Mouse (Mus musculus): ENCODE results near the gene Slc7a8. TPM values are rescaled to one million over a fixed set of nuclear protein-coding genes. Genes with fewer than 3 reads are reported as not detected.

Gene Slc7a8
- polyA plus RNA-seq, 1 experiment from 2014 or later = 7.4 TPM

GRCm38 (mm10) chr14:54753986-54754601 lies 27.7 kb downstream of the Slc7a8 start:
- Histone ChIP-seq H3K4me1 (ENCODE audit: control insufficient read depth, insufficient read depth, low read length) (0 out of 2 replicates have a peak, but pooled peaks cover 3% of the 10 kb centered on the region), H3K9ac (ENCODE audit: low read depth, low read length) (no peak overlapping the region), H3K36me3 (ENCODE audit: control insufficient read depth, insufficient read depth, low read length) (no peaks in the 10 kb centered on the region), H3K9me3 (ENCODE audit: control insufficient read depth, low read length) (no peaks in the 10 kb centered on the region), H3K4me2 (ENCODE audit: low read depth, low read length) (no peak overlapping the region), H3K4me3 (ENCODE audit: low read depth, low read length) (no peak overlapping the region), H3K27ac (replicated peaks; ENCODE audit: low read depth, low read length) (no peak overlapping the region), H3K27me3 (replicated peaks; ENCODE audit: control insufficient read depth, insufficient read depth, low read length) (no peaks in the 10 kb centered on the region)
- DNase-seq (ENCODE audit: low spot score) (no peak), ATAC-seq (ENCODE audit: low read depth) (no peak)
- 76% methylated on average over 13 of the region's 14 CpGs for WGBS

GRCm38 (mm10) chr14:54752938-54753337 lies 28.8 kb downstream of the Slc7a8 start:
- ATAC-seq (ENCODE audit: low read depth) = no peak
- no peak overlapping the region for H3K27ac ChIP-seq (replicated peaks; ENCODE audit: low read depth, low read length)
- no peaks in the 10 kb centered on the region for H3K9me3 ChIP-seq (ENCODE audit: control insufficient read depth, low read length)
- no peaks in the 10 kb centered on the region for H3K27me3 ChIP-seq (replicated peaks; ENCODE audit: control insufficient read depth, insufficient read depth, low read length)
- no peak overlapping the region for H3K4me2 ChIP-seq (ENCODE audit: low read depth, low read length)
- WGBS = 74% methylated on average over 6 of the region's 6 CpGs
- no peak overlapping the region for H3K4me3 ChIP-seq (ENCODE audit: low read depth, low read length)
- H3K36me3 ChIP-seq (ENCODE audit: control insufficient read depth, insufficient read depth, low read length) = no peaks in the 10 kb centered on the region
- no peak overlapping the region for H3K9ac ChIP-seq (ENCODE audit: low read depth, low read length)
- DNase-seq (ENCODE audit: low spot score) = no peak
- H3K4me1 ChIP-seq (ENCODE audit: control insufficient read depth, insufficient read depth, low read length) = 0 out of 2 replicates have a peak, but pooled peaks cover 3% of the 10 kb centered on the region

- Histone ChIP-seq H3K36me3 (ENCODE audit: control insufficient read depth, insufficient read depth, low read length) (no peaks in the 10 kb centered on the region), H3K9me3 (ENCODE audit: control insufficient read depth, low read length) (no peaks in the 10 kb centered on the region), H3K4me1 (ENCODE audit: control insufficient read depth, insufficient read depth, low read length) (0 out of 2 replicates have a peak, but pooled peaks cover 3% of the 10 kb centered on the region), H3K4me2 (ENCODE audit: low read depth, low read length) (no peak overlapping the region), H3K9ac (ENCODE audit: low read depth, low read length) (no peak overlapping the region), H3K4me3 (ENCODE audit: low read depth, low read length) (no peak overlapping the region), H3K27ac (replicated peaks; ENCODE audit: low read depth, low read length) (no peak overlapping the region), H3K27me3 (replicated peaks; ENCODE audit: control insufficient read depth, insufficient read depth, low read length) (no peaks in the 10 kb centered on the region)
- no peak for ATAC-seq (ENCODE audit: low read depth)
- WGBS = 77% methylated on average over 1 of the region's 1 CpGs
- DNase-seq (ENCODE audit: low spot score) = no peak
These were observed 30.0 kb downstream of the Slc7a8 start for GRCm38 (mm10) chr14:54751768-54752167.

- Histone ChIP-seq H3K36me3 (ENCODE audit: control insufficient read depth, insufficient read depth, low read length) (no peaks in the 10 kb centered on the region), H3K4me1 (ENCODE audit: control insufficient read depth, insufficient read depth, low read length) (no peaks in the 10 kb centered on the region), H3K4me3 (ENCODE audit: low read depth, low read length) (no peak overlapping the region), H3K4me2 (ENCODE audit: low read depth, low read length) (no peak overlapping the region), H3K27me3 (replicated peaks; ENCODE audit: control insufficient read depth, insufficient read depth, low read length) (no peaks in the 10 kb centered on the region), H3K27ac (replicated peaks; ENCODE audit: low read depth, low read length) (no peak overlapping the region), H3K9me3 (ENCODE audit: control insufficient read depth, low read length) (no peaks in the 10 kb centered on the region), H3K9ac (ENCODE audit: low read depth, low read length) (no peak overlapping the region)
- ATAC-seq (ENCODE audit: low read depth) = no peak
- no peak for DNase-seq (ENCODE audit: low spot score)
- 64% methylated on average over 4 of the region's 4 CpGs for WGBS
These were observed 32.5 kb downstream of the Slc7a8 start for GRCm38 (mm10) chr14:54749238-54749637.

GRCm38 (mm10) chr14:54747942-54748917 lies 33.5 kb downstream of the Slc7a8 start:
- Histone ChIP-seq H3K9ac (ENCODE audit: low read depth, low read length) (no peak overlapping the region), H3K36me3 (ENCODE audit: control insufficient read depth, insufficient read depth, low read length) (no peaks in the 10 kb centered on the region), H3K4me3 (ENCODE audit: low read depth, low read length) (no peak overlapping the region), H3K4me1 (ENCODE audit: control insufficient read depth, insufficient read depth, low read length) (no peaks in the 10 kb centered on the region), H3K27ac (replicated peaks; ENCODE audit: low read depth, low read length) (no peak overlapping the region), H3K27me3 (replicated peaks; ENCODE audit: control insufficient read depth, insufficient read depth, low read length) (no peaks in the 10 kb centered on the region), H3K9me3 (ENCODE audit: control insufficient read depth, low read length) (no peaks in the 10 kb centered on the region), H3K4me2 (ENCODE audit: low read depth, low read length) (no peak overlapping the region)
- DNase-seq (ENCODE audit: low spot score) (no peak), ATAC-seq (ENCODE audit: low read depth) (no peak)
- WGBS = 74% methylated on average over 16 of the region's 16 CpGs

GRCm38 (mm10) chr14:54746038-54746437 lies 35.7 kb downstream of the Slc7a8 start:
- Histone ChIP-seq H3K9me3 (ENCODE audit: control insufficient read depth, low read length) (no peaks in the 10 kb centered on the region), H3K27ac (replicated peaks; ENCODE audit: low read depth, low read length) (no peak overlapping the region), H3K27me3 (replicated peaks; ENCODE audit: control insufficient read depth, insufficient read depth, low read length) (no peaks in the 10 kb centered on the region), H3K4me2 (ENCODE audit: low read depth, low read length) (no peak overlapping the region), H3K4me1 (ENCODE audit: control insufficient read depth, insufficient read depth, low read length) (no peaks in the 10 kb centered on the region), H3K36me3 (ENCODE audit: control insufficient read depth, insufficient read depth, low read length) (no peaks in the 10 kb centered on the region), H3K9ac (ENCODE audit: low read depth, low read length) (no peak overlapping the region), H3K4me3 (ENCODE audit: low read depth, low read length) (no peak overlapping the region)
- 90% methylated on average over 9 of the region's 9 CpGs for WGBS
- ATAC-seq (ENCODE audit: low read depth) (no peak), DNase-seq (ENCODE audit: low spot score) (no peak)

- H3K27ac ChIP-seq (replicated peaks; ENCODE audit: low read depth, low read length) = no peak overlapping the region
- H3K4me2 ChIP-seq (ENCODE audit: low read depth, low read length) = no peak overlapping the region
- H3K27me3 ChIP-seq (replicated peaks; ENCODE audit: control insufficient read depth, insufficient read depth, low read length) = no peaks in the 10 kb centered on the region
- no peaks in the 10 kb centered on the region for H3K9me3 ChIP-seq (ENCODE audit: control insufficient read depth, low read length)
- H3K36me3 ChIP-seq (ENCODE audit: control insufficient read depth, insufficient read depth, low read length) = no peaks in the 10 kb centered on the region
- no peak overlapping the region for H3K4me3 ChIP-seq (ENCODE audit: low read depth, low read length)
- WGBS = 47% methylated on average over 8 of the region's 8 CpGs
- ATAC-seq (ENCODE audit: low read depth) = no peak
- no peaks in the 10 kb centered on the region for H3K4me1 ChIP-seq (ENCODE audit: control insufficient read depth, insufficient read depth, low read length)
- DNase-seq (ENCODE audit: low spot score) = no peak
- no peak overlapping the region for H3K9ac ChIP-seq (ENCODE audit: low read depth, low read length)
These were observed 37.3 kb downstream of the Slc7a8 start for GRCm38 (mm10) chr14:54744473-54744872.

- Histone ChIP-seq H3K9me3 (ENCODE audit: control insufficient read depth, low read length) (no peaks in the 10 kb centered on the region), H3K4me3 (ENCODE audit: low read depth, low read length) (no peak overlapping the region), H3K4me2 (ENCODE audit: low read depth, low read length) (no peak overlapping the region), H3K9ac (ENCODE audit: low read depth, low read length) (no peak overlapping the region), H3K4me1 (ENCODE audit: control insufficient read depth, insufficient read depth, low read length) (peaks cover 2% of the 10 kb centered on the region; the same call in 1 of the 2 replicates), H3K27me3 (replicated peaks; ENCODE audit: control insufficient read depth, insufficient read depth, low read length) (no peaks in the 10 kb centered on the region), H3K36me3 (ENCODE audit: control insufficient read depth, insufficient read depth, low read length) (no peaks in the 10 kb centered on the region), H3K27ac (replicated peaks; ENCODE audit: low read depth, low read length) (no peak overlapping the region)
- DNase-seq (ENCODE audit: low spot score) (peak; percentile 34), ATAC-seq (ENCODE audit: low read depth) (no peak)
- 46% methylated on average over 2 of the region's 2 CpGs for WGBS
These were observed 39.4 kb downstream of the Slc7a8 start for GRCm38 (mm10) chr14:54742375-54742774.
